Mouse (Mus musculus): ENCODE measurements around the gene Map10. TPM values are rescaled to one million over a fixed set of nuclear protein-coding genes. Genes with fewer than 3 reads are reported as not detected.

Gene Map10
- total and polyA plus RNA-seq, 2 experiments from 2014 or later, result 6.9 to 11.0 TPM

GRCm38 (mm10) chr8:125658508-125658907 lies 11.1 kb upstream of the Map10 start:
- no peak overlapping the region for H3K4me3 ChIP-seq (ENCODE audit: low read depth, low read length)
- 0 out of 2 replicates have a peak, but pooled peaks cover 2% of the 10 kb centered on the region for H3K4me1 ChIP-seq (ENCODE audit: insufficient read depth, low read length)
- no peak overlapping the region for H3K9ac ChIP-seq (replicated peaks; ENCODE audit: low read length, poor library complexity, severe bottlenecking)
- 27% methylated on average over 5 of the region's 5 CpGs for WGBS
- no peaks in the 10 kb centered on the region for H3K27me3 ChIP-seq (ENCODE audit: insufficient read depth, low read length)
- ATAC-seq (ENCODE audit: low FRiP score) (peak; percentile 66; the same call in 1 of the 2 replicates), DNase-seq (ENCODE audit: low spot score) (peak; percentile 90)
- no peaks in the 10 kb centered on the region for H3K36me3 ChIP-seq (ENCODE audit: insufficient read depth, low read length)
- H3K4me2 ChIP-seq (ENCODE audit: low read depth, low read length, poor library complexity, severe bottlenecking), result no peak overlapping the region
- no peak overlapping the region for H3K27ac ChIP-seq (ENCODE audit: low read depth, low read length)
- H3K9me3 ChIP-seq (ENCODE audit: low read length), result no peaks in the 10 kb centered on the region
- no peak for TF ChIP-seq CTCF (IDR thresholded peaks at IDR 0.05)

GRCm38 (mm10) chr8:125658926-125659325 lies 10.7 kb upstream of the Map10 start:
- no peaks in the 10 kb centered on the region for H3K36me3 ChIP-seq (ENCODE audit: insufficient read depth, low read length)
- no peak overlapping the region for H3K9ac ChIP-seq (replicated peaks; ENCODE audit: low read length, poor library complexity, severe bottlenecking)
- no peaks in the 10 kb centered on the region for H3K27me3 ChIP-seq (ENCODE audit: insufficient read depth, low read length)
- ATAC-seq (ENCODE audit: low FRiP score) (no peak), DNase-seq (ENCODE audit: low spot score) (no peak)
- 47% methylated on average over 4 of the region's 4 CpGs for WGBS
- H3K27ac ChIP-seq (ENCODE audit: low read depth, low read length), result no peak overlapping the region
- H3K4me2 ChIP-seq (ENCODE audit: low read depth, low read length, poor library complexity, severe bottlenecking), result no peak overlapping the region
- no peaks in the 10 kb centered on the region for H3K9me3 ChIP-seq (ENCODE audit: low read length)
- TF ChIP-seq CTCF (IDR thresholded peaks at IDR 0.05), result no peak
- 0 out of 2 replicates have a peak, but pooled peaks cover 2% of the 10 kb centered on the region for H3K4me1 ChIP-seq (ENCODE audit: insufficient read depth, low read length)
- no peak overlapping the region for H3K4me3 ChIP-seq (ENCODE audit: low read depth, low read length)

GRCm38 (mm10) chr8:125660397-125660796 lies 9.2 kb upstream of the Map10 start:
- H3K4me1 ChIP-seq (ENCODE audit: insufficient read depth, low read length), result 0 out of 2 replicates have a peak, but pooled peaks cover 2% of the 10 kb centered on the region
- H3K9ac ChIP-seq (replicated peaks; ENCODE audit: low read length, poor library complexity, severe bottlenecking), result no peak overlapping the region
- H3K27ac ChIP-seq (ENCODE audit: low read depth, low read length), result no peak overlapping the region
- 85% methylated on average over 6 of the region's 6 CpGs for WGBS
- no peak for TF ChIP-seq CTCF (IDR thresholded peaks at IDR 0.05)
- no peak overlapping the region for H3K4me2 ChIP-seq (ENCODE audit: low read depth, low read length, poor library complexity, severe bottlenecking)
- no peaks in the 10 kb centered on the region for H3K27me3 ChIP-seq (ENCODE audit: insufficient read depth, low read length)
- no peaks in the 10 kb centered on the region for H3K36me3 ChIP-seq (ENCODE audit: insufficient read depth, low read length)
- peak; percentile 67 for DNase-seq (ENCODE audit: low spot score)
- no peak overlapping the region for H3K4me3 ChIP-seq (ENCODE audit: low read depth, low read length)
- no peaks in the 10 kb centered on the region for H3K9me3 ChIP-seq (ENCODE audit: low read length)
- no peak; the same call in 1 of the 2 replicates for ATAC-seq (ENCODE audit: low FRiP score)

GRCm38 (mm10) chr8:125661958-125662668 lies 7.5 kb upstream of the Map10 start:
- Histone ChIP-seq H3K9me3 (ENCODE audit: low read length) (no peaks in the 10 kb centered on the region), H3K27me3 (ENCODE audit: insufficient read depth, low read length) (no peaks in the 10 kb centered on the region), H3K27ac (ENCODE audit: low read depth, low read length) (no peak overlapping the region), H3K4me2 (ENCODE audit: low read depth, low read length, poor library complexity, severe bottlenecking) (no peak overlapping the region), H3K9ac (replicated peaks; ENCODE audit: low read length, poor library complexity, severe bottlenecking) (no peak overlapping the region), H3K36me3 (ENCODE audit: insufficient read depth, low read length) (no peaks in the 10 kb centered on the region), H3K4me1 (ENCODE audit: insufficient read depth, low read length) (0 out of 2 replicates have a peak, but pooled peaks cover 2% of the 10 kb centered on the region), H3K4me3 (ENCODE audit: low read depth, low read length) (no peak overlapping the region)
- WGBS, result 86% methylated on average over 12 of the region's 13 CpGs
- TF ChIP-seq CTCF (IDR thresholded peaks at IDR 0.05), result no peak
- DNase-seq (ENCODE audit: low spot score) (no peak), ATAC-seq (ENCODE audit: low FRiP score) (no peak)

- WGBS, result 54% methylated on average over 6 of the region's 6 CpGs
- ATAC-seq (ENCODE audit: low FRiP score), result no peak
- no peak for DNase-seq (ENCODE audit: low spot score)
Observed at GRCm38 (mm10) chr8:125662669-125663048, 7.0 kb upstream of the Map10 start.

GRCm38 (mm10) chr8:125665183-125665875 lies 4.3 kb upstream of the Map10 start:
- WGBS, result 27% methylated on average over 8 of the region's 8 CpGs
- Histone ChIP-seq H3K4me3 (ENCODE audit: low read depth, low read length) (no peak overlapping the region), H3K36me3 (ENCODE audit: insufficient read depth, low read length) (no peaks in the 10 kb centered on the region), H3K9me3 (ENCODE audit: low read length) (peaks cover under 1% of the 10 kb centered on the region), H3K27me3 (ENCODE audit: insufficient read depth, low read length) (no peaks in the 10 kb centered on the region), H3K4me1 (ENCODE audit: insufficient read depth, low read length) (peaks cover 7% of the 10 kb centered on the region; the same call in 1 of the 2 replicates), H3K27ac (ENCODE audit: low read depth, low read length) (no peak overlapping the region), H3K9ac (replicated peaks; ENCODE audit: low read length, poor library complexity, severe bottlenecking) (no peak overlapping the region), H3K4me2 (ENCODE audit: low read depth, low read length, poor library complexity, severe bottlenecking) (no peak overlapping the region)
- ATAC-seq (ENCODE audit: low FRiP score) (no peak), DNase-seq (ENCODE audit: low spot score) (no peak)
- TF ChIP-seq CTCF (IDR thresholded peaks at IDR 0.05), result no peak

More at GRCm38 (mm10) chr8:125662669-125663048, 7.0 kb upstream of the Map10 start:
- Histone ChIP-seq H3K4me2 (ENCODE audit: low read depth, low read length, poor library complexity, severe bottlenecking) (no peak overlapping the region), H3K9me3 (ENCODE audit: low read length) (no peaks in the 10 kb centered on the region), H3K36me3 (ENCODE audit: insufficient read depth, low read length) (no peaks in the 10 kb centered on the region), H3K27ac (ENCODE audit: low read depth, low read length) (no peak overlapping the region), H3K9ac (replicated peaks; ENCODE audit: low read length, poor library complexity, severe bottlenecking) (no peak overlapping the region), H3K4me3 (ENCODE audit: low read depth, low read length) (no peak overlapping the region), H3K27me3 (ENCODE audit: insufficient read depth, low read length) (no peaks in the 10 kb centered on the region), H3K4me1 (ENCODE audit: insufficient read depth, low read length) (0 out of 2 replicates have a peak, but pooled peaks cover 2% of the 10 kb centered on the region)
- no peak for TF ChIP-seq CTCF (IDR thresholded peaks at IDR 0.05)
